Mouse (Mus musculus): ENCODE measurements around the gene Atpaf1.

Gene Atpaf1

DNA sequence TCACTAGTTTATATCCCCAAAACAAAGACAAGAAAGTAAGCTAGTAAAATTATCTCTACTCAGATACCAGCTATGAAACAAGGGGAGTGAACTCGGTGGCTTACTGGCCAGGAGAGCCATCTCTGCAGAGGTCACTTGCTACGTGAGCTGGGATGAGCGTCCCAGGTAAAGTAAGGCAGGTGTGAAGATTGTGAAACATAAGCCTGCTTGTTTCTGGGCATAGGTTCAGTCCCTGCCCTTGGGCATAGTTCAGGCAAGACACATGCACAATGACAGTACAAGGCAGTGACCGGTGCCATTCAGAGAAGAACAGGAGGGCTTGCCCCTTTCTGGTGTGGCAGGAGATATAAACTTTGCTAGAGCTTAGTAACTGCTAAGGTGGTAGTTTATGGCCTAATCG, 31.0 kb downstream of the Atpaf1 start:
- DNase-seq, result no peak

DNA sequence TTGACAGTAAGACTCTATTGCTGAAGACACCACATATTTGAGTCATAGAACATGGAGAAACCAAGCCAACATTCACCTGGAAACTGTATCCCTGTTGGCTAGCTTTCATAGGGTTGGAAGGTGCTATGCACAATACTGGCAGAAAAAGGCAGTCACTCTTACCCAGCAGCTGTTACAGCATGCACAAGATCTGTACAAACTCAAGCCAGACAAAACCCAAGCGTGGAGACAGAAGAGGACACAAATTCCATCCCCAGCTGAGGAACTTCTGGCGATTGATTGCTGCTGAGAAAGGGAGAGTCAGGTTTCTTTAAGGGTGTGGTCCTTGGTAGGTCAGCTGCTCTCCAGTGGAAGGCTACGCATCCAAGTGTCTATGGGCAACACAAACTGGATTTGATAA, 35.6 kb downstream of the Atpaf1 start:
- DNase-seq, result no peak

GRCm38 (mm10) chr4:115820944-115821343, 36.3 kb downstream of the Atpaf1 start:
- DNase-seq, result no peak

- DNase-seq, result no peak
Measured at GRCm38 (mm10) chr4:115821431-115821830, 36.8 kb downstream of the Atpaf1 start.

DNA sequence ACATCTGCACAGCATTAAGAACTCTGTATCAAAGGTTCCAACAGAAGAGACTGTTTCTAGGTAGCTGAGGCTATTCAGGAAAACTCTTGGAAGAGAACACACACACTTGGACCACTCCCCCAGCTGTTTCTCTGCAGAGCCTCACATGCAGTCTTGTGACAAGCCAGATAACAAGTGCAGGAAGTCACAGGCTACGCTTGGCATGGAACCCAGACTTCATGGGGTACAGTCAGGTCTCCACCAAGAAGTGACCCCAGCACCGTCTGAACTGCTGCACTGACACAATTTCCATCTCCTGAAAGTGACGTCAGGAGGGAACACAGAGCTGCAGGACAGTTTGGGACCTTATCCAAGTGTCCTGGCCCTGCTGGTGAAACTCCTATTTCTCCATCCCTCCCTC, 37.3 kb downstream of the Atpaf1 start:
- peak; percentile 54 to 72 for DNase-seq

GRCm38 (mm10) chr4:115824178-115824577, 39.6 kb downstream of the Atpaf1 start:
- peak; percentile 27 to 53 for DNase-seq

GRCm38 (mm10) chr4:115825271-115825670, 40.7 kb downstream of the Atpaf1 start:
- no peak for DNase-seq

DNA sequence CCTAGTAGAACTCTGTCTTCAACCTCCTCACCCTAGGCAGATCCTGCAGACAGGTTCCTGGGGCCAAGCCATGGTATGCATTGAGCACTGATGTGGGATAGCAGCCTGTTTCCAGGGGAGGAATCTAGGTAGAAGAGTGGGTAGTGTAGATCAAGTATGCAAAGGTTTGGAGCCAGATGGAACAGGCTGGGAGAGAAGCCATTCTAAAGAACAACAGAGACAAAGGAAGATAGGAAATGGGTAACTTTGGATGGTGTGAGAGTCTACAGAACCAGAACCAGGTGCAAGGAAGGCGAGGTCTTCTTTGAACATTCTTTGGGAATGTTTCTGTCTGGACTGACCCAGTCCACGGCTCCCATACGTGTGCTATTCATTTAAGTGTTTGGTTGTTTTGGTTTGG, 42.5 kb downstream of the Atpaf1 start:
- DNase-seq, result no peak

DNA sequence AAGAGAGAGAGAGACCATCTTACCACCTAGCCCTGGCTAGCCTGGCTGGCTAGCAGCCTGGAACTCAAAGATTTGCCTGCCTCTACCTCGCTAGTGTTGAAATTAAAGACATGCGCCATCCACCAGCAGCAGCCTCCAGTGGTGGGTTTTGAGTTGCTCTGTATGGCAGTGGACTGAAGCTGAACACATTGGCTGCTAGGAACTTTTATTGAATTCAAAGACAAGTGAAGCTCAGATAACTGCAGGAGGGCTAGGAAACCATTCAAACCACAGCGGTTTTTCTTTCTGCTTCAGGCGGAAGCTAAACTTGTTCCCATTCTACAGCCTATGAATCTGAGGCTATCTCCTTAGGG, 42.9 kb downstream of the Atpaf1 start:
- DNase-seq, result no peak

DNA sequence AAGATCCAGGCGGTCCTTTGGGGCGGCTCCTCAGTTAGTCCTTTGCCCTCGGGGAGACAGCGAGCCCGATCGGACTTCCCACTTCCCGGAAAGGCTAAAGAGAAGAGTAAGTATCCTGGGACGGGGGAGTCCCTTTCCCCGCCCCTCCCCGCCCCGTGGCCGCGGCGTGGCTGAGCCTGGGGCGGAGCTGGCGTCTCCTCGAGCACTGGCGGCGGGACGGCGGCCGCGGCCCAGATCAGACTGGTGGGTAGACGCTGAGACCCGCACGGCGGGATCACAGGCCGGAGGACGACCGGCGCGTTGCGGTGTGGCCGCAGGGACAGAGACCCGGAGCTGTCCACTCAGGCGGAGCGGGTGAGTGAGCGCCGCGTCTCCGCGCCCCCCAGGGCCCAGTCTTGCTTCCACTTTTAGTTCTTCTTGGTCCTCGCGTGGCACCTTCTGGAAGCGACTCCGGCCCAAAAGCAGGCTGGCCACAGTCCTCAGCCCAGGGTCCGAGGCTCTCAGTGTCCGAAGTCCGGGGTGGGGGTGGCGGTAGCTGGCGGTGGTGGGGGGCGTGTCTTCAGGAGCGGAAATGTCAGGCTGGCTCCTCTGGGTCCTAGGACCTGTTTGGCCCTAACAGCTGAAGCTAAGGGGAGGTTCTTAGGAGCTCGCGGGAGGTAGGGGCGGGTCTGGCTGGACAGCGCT, 43.4 kb downstream of the Atpaf1 start, which contains the start of gene Mob3c:
TSS of gene Mob3c (plus strand) at position 205 of the 684 bp plus-strand sequence.
- peak; percentile 87 to 90 for DNase-seq

- DNase-seq, result no peak
Measured at GRCm38 (mm10) chr4:115828572-115828902, 43.9 kb downstream of the Atpaf1 start.

GRCm38 (mm10) chr4:115830491-115830890, 45.9 kb downstream of the Atpaf1 start:
- peak in 1 of 2 experiments; percentile 7 for DNase-seq

DNA sequence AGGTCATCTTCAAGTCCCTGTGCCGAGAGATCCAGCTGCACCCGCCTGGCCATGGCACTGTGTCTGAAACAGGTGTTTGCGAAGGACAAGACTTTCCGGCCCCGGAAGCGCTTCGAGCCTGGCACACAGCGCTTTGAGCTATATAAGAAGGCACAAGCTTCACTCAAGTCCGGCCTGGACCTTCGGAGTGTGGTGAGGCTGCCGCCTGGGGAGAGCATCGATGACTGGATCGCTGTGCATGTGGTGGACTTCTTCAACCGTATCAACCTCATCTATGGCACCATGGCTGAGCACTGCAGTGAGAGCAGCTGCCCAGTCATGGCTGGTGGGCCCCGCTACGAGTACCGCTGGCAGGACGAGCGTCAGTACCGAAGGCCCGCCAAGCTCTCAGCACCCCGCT, 46.6 kb downstream of the Atpaf1 start:
- DNase-seq, result no peak

- DNase-seq, result no peak
Measured at GRCm38 (mm10) chr4:115832040-115832439, 47.4 kb downstream of the Atpaf1 start.

GRCm38 (mm10) chr4:115835576-115835975, 51.0 kb downstream of the Atpaf1 start:
- DNase-seq, result peak; percentile 29 to 55

DNA sequence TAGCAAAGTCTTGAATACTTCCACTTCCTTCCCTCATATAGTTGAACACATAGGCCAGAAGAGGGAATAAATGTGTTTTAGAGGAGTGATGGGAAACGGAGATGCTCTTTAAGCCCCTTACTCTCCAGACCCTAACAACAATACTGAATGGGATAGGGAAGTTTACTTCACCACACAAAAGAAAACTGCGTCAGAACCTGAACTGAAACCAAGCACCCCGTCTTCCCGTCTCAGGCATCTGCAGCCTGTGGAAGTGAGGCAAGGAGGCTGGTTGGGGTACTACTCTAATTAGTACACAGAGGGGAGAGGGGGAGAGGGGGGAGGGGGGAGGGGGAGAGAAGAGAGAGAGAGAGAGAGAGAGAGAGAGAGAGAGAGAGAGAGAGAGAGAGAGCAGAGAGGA, 53.6 kb downstream of the Atpaf1 start:
- no peak for DNase-seq

DNA sequence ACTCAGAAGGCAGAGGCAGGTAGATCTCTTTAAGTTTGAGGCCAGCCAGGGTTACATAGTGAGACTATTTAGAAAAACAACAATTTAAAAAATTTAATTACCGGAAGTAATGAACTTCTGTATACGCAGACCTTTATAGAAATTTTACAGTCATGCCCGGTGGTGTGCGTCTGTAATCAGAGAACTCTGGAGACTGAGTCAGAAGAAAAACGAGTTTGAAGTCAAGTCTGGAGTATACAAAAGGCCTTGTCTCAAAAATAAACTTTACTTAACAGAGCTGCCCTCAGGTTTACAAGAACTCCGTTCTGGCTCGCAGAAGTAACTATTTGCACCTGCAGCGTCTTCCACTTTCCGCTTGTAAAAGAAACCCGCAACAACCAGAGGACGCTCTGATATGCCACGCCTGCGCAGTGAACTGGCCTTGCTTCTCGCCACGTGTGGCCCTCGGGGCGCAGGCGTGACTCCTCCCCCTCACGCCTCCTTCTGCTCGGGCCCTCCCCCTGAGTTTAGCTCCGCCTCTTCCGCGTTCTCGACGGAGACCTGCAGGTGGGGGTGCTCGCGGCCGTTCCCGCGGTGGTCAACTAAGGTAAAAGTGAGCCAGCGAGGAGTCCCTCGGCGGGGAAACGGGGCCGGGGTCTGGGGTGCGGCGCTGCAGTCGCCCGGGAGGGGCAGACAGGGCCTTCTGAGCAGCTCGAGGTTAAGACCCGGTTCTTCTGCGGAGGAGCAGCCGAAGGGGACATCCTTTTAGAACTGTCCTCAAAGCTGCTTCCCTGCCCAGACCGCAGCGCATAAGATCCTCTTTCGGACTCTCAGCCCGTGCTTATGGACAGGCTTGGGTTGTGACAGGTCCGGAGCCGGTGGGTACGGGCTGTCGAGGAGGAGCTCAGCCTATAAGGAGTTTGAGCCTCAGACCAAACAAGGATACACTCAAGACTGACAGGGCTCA, 54.4 kb downstream of the Atpaf1 start, which contains the start of gene Mknk1:
TSS of gene Mknk1 (plus strand) at position 503 of the 946 bp plus-strand sequence.
- DNase-seq, result peak; percentile 93 to 95

DNA sequence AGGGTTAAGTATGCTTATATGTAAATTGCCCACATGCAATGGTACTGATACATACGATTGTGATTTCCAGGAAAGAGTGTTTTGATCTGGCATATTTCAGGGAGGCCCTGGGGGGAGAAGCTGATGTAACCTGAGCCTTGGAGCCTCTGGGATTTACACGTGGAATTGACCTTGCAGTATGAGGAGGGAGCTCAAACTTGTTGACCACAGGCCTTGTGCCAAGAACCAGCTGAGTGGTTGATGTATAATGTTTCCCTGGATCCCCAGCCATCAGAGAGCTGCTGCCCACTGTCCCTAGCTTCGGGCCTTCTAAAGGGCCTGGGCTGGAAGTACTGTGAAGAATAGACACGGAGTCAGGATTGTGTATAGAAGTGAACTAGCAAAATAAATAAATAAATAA, 55.3 kb downstream of the Atpaf1 start:
- DNase-seq, result peak; percentile 30 to 38

- no peak for DNase-seq
Measured at GRCm38 (mm10) chr4:115840842-115841241, 56.2 kb downstream of the Atpaf1 start.

- no peak for DNase-seq
Measured at GRCm38 (mm10) chr4:115846656-115847055, 62.0 kb downstream of the Atpaf1 start.

GRCm38 (mm10) chr4:115847377-115847776, 62.8 kb downstream of the Atpaf1 start:
- DNase-seq, result peak; percentile 34 to 44

GRCm38 (mm10) chr4:115848083-115848482, 63.5 kb downstream of the Atpaf1 start:
- no peak for DNase-seq

DNA sequence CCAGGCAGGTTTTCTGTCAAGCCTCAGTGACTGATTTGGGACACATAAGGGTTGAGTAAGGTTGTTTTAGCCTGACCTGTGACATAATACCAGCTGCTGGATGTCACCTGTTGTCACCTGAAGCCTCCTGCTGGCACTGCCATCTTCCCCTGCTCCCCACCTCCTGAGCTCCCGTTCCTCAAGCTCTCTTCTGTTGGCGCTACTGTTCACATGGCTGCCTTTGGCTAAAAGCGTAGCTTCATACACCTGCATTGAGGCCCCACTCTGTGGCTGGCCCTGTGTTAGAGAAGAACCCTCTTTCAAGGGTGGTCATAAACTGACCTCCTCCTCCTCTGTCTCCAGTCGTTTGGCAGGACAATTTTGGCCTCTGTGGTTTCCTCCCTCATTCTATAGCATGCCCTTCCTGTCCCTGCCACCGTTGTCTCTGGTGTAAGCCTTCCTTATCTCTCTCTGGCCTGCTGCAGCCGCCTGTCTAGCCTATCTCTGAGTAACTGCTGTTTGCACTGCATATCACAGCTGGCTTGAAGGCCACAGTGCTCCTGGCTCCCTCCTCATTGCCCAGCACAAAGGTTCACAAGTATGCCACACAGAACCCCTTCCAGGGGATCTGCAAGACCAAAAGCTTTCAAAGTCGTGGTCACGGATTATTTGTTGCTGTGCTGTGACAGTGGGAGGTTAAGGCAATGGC, 64.5 kb downstream of the Atpaf1 start:
- DNase-seq, result no peak

Data from lung, adult 18-20 months (tissue).